Mouse (Mus musculus) embryonic facial prominence, embryonic 11.5 days (tissue): ENCODE measurements at regions not wholly inside any gene's neighbourhood (a gene's known extent, or its start where the extent isn't known, plus 50 kb on each side); places are given as distances from the start of the nearest gene placed in this dataset.

Experiments
- ATAC-seq: fragments of 200-750 bp; cut with Nextera tagmentation; replicated peaks from 2 replicates; pipeline ENCODE4 v1.8.0; 2017; ENCODE audit warnings: low read depth; ENCODE audit not compliant: insufficient number of reproducible peaks, low FRiP score, low TSS enrichment
- DNase-seq: peaks from one replicate; pipeline ENCODE4 v3.0.0-alpha.2; 2015; ENCODE audit warnings: low spot score
- H3K27ac ChIP-seq: fragments of 300-500 bp; sonication (generic); replicated peaks from 2 replicates; pipeline ENCODE4 v1.5.1; 2014; ENCODE audit warnings: mild to moderate bottlenecking, low read depth, low read length, control low read depth
- H3K27me3 ChIP-seq: fragments of 300-500 bp; sonication (generic); 2 replicates; pipeline ENCODE4 v1.6.1; 2014; ENCODE audit warnings: mild to moderate bottlenecking, low read length, moderate library complexity, mixed read lengths; ENCODE audit not compliant: control insufficient read depth, insufficient read depth
- H3K36me3 ChIP-seq: fragments of 300-500 bp; sonication (generic); replicated peaks from 2 replicates; pipeline ENCODE4 v1.6.1; 2014; ENCODE audit warnings: low read depth, mild to moderate bottlenecking, low read length, moderate library complexity, mixed read lengths; ENCODE audit not compliant: control insufficient read depth, insufficient read depth
- H3K4me1 ChIP-seq: fragments of 300-500 bp; sonication (generic); 2 replicates; pipeline ENCODE4 v1.6.1; 2014; ENCODE audit warnings: low read length, mixed read lengths; ENCODE audit not compliant: control insufficient read depth, insufficient read depth
- H3K4me2 ChIP-seq: fragments of 300-500 bp; sonication (generic); 2 replicates; pipeline ENCODE4 v1.6.1; 2014; ENCODE audit warnings: low read depth, mild to moderate bottlenecking, control low read depth, low read length, moderate library complexity
- H3K4me3 ChIP-seq: fragments of 300-500 bp; sonication (generic); 2 replicates; pipeline ENCODE4 v1.5.1; 2014; ENCODE audit warnings: low read depth, low read length, control low read depth
- H3K9ac ChIP-seq: fragments of 300-500 bp; sonication (generic); replicated peaks from 2 replicates; pipeline ENCODE4 v1.6.1; 2014; ENCODE audit warnings: mild to moderate bottlenecking, control low read depth, low read length
- H3K9me3 ChIP-seq: fragments of 300-500 bp; sonication (generic); replicated peaks from 2 replicates; pipeline ENCODE4 v1.6.1; 2016; ENCODE audit warnings: mild to moderate bottlenecking, low read length, inconsistent platforms, mixed read lengths; ENCODE audit not compliant: control insufficient read depth
- WGBS: fragments of 180-500 bp; shearing (Covaris S2); extraction: QIAGEN DNeasy Blood & Tissue Kit; methylation state at CpG from one replicate; pipeline ENCODE4 v1.1.7; 2014; 5-methylcytosine and 5-hydroxymethylcytosine counted together

DNA sequence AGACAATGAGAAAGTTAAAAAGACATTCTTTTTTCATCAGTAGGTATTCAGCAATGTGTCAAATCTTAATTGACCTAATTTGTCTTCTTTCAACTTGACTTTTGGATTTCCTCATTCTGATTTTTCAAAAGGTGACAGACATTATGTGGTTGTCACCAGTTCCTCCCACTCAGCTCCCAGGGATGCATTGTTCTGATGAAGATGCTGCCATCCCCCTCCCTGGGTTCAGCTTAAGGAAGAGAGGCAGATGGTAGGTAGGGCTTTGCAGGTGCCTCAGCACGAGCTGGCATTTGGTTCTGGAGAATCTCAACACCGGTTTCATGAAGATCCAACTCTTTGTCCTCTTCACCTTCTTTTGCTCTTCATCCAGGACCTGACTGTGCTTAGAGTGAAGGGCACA, 122.0 kb upstream of the Sdr16c6 start:
- Histone ChIP-seq H3K9me3 (no peaks in the 10 kb centered on the region), H3K27me3 (no peaks in the 10 kb centered on the region), H3K9ac (no peak overlapping the region), H3K27ac (no peak overlapping the region), H3K36me3 (no peaks in the 10 kb centered on the region), H3K4me2 (no peak overlapping the region), H3K4me1 (no peaks in the 10 kb centered on the region), H3K4me3 (no peak overlapping the region)
- WGBS, result 60% methylated on average over 2 of the region's 2 CpGs
- ATAC-seq, result no peak
- no peak for DNase-seq

DNA sequence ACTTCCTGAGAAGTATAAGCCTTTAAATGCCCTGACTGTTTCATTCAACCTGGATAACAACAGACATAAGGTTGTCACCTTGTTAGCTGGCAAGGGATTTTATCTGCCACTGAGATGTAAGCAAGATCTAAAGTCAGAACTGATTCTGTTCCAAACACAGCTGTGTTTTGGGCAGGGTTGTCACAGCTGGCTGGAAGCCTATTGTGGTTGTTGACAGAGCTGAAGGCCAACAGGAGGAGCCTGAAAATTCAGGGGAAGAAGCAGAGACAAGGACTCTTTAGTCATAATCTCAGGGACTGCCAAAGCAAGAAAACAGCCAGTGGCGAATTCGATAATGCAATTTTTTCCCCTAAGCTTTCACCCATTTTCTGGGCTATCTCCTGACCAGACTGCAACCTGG, 118.5 kb upstream of the Sdr16c6 start:
- H3K36me3 ChIP-seq, result no peaks in the 10 kb centered on the region
- WGBS, result 60% methylated on average over 2 of the region's 2 CpGs
- DNase-seq, result no peak
- no peaks in the 10 kb centered on the region for H3K4me1 ChIP-seq
- no peak overlapping the region for H3K4me3 ChIP-seq
- no peaks in the 10 kb centered on the region for H3K9me3 ChIP-seq
- no peak for ATAC-seq
- H3K4me2 ChIP-seq, result no peak overlapping the region
- H3K27me3 ChIP-seq, result no peaks in the 10 kb centered on the region
- H3K27ac ChIP-seq, result no peak overlapping the region
- H3K9ac ChIP-seq, result no peak overlapping the region

DNA sequence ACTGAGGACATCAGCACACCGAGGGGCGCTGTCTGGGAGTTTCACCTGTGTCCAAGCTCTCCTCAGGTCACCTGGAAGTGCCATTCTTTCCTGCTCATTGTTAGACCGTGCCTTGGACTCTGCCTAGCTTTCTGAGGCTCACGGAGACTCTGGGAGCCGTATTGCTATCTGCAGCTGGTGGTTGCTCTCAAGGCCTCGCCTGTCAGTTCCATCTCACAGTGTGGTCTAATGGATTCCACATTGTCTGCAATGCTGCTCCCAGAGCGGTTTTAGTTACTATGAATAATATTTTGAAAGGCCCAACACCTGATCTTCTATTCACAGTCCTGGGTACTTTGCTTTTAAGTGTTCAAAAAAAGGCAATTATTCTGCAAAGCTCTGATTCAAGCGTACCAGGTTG, 117.9 kb upstream of the Sdr16c6 start:
- ATAC-seq (peak; percentile 75), DNase-seq (peak; percentile 68)
- Histone ChIP-seq H3K36me3 (no peaks in the 10 kb centered on the region), H3K9me3 (no peaks in the 10 kb centered on the region), H3K9ac (no peak overlapping the region), H3K4me2 (no peak overlapping the region), H3K27me3 (no peaks in the 10 kb centered on the region), H3K4me1 (no peaks in the 10 kb centered on the region), H3K27ac (no peak overlapping the region), H3K4me3 (no peak overlapping the region)
- WGBS, result 39% methylated on average over 8 of the region's 8 CpGs
